Mouse (Mus musculus) midbrain, embryonic 15.5 days (tissue): ENCODE measurements around the gene Hoxc9. TPM values are rescaled to one million over a fixed set of nuclear protein-coding genes. Genes with fewer than 3 reads are reported as not detected.

Experiments
- ATAC-seq: fragments of 200-750 bp; cut with Nextera tagmentation; replicated peaks from 2 replicates; pipeline ENCODE4 v1.8.0; 2017; ENCODE audit warnings: moderate TSS enrichment
- H3K27ac ChIP-seq: fragments of 300-500 bp; sonication (generic); 2 replicates; pipeline ENCODE4 v1.5.1; 2015; ENCODE audit warnings: mild to moderate bottlenecking, inconsistent platforms
- H3K27me3 ChIP-seq: fragments of 300-500 bp; sonication (generic); replicated peaks from 2 replicates; pipeline ENCODE4 v1.6.1; 2015; ENCODE audit warnings: inconsistent platforms
- H3K36me3 ChIP-seq: fragments of 300-500 bp; sonication (generic); replicated peaks from 2 replicates; pipeline ENCODE4 v1.6.1; 2015; ENCODE audit warnings: inconsistent platforms
- H3K4me1 ChIP-seq: fragments of 300-500 bp; sonication (generic); 2 replicates; pipeline ENCODE4 v1.6.1; 2015; ENCODE audit warnings: inconsistent platforms
- H3K4me2 ChIP-seq: fragments of 300-500 bp; sonication (generic); 2 replicates; pipeline ENCODE4 v1.6.1; 2015; ENCODE audit warnings: inconsistent platforms, mild to moderate bottlenecking, moderate library complexity
- H3K4me3 ChIP-seq: fragments of 300-500 bp; sonication (generic); 2 replicates; pipeline ENCODE4 v1.5.1; 2015; ENCODE audit warnings: mild to moderate bottlenecking, inconsistent platforms
- H3K9ac ChIP-seq: fragments of 300-500 bp; sonication (generic); 2 replicates; pipeline ENCODE4 v1.6.1; 2015; ENCODE audit warnings: mild to moderate bottlenecking, inconsistent platforms
- H3K9me3 ChIP-seq: fragments of 300-500 bp; sonication (generic); 2 replicates; pipeline ENCODE4 v1.6.1; 2016; ENCODE audit warnings: inconsistent platforms
- WGBS: fragments of 180-500 bp; shearing (Covaris S2); methylation state at CpG from one replicate; pipeline ENCODE4 v1.1.7; 2015; ENCODE audit warnings: mixed read lengths; 5-methylcytosine and 5-hydroxymethylcytosine counted together
- polyA plus RNA-seq: library from polyadenylated mRNA; unstranded; fragments of >200 nt; fragmentation: Nextera tagmentation; extraction: Ambion mirVana; gene quantifications from 2 replicates; pipeline ENCODE4 v1.2.1, GENCODE M21; 2015

The Hoxc9 gene
- polyA plus RNA-seq = not detected in 2 replicates

DNA sequence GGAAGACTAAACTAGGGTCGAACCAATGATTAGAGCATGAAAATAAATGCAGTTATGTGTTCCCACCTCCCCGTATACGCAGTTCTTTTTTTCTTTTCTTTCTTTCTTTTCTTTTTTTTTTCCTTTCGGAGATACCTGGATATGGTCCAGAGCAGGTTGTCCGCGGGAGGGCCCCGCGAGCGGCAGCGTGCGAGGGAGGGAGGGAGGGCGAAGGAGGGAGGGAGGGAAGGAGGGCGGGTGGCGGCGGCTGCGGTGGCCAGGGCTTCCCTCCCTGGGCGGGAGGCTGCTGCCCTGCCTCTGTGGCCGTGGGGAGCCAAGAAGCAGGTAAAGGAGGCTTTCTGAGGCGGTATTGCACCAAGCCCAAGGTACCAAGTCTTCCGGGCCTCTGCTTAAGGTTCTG, at the start of gene Hoxc9:
TSS of gene Hoxc9 (plus strand) at position 269 of the 400 bp plus-strand sequence.
- Histone ChIP-seq H3K27ac (no peak within 1 kb of the TSS), H3K4me3 (no peak within 1 kb of the TSS), H3K4me1 (0 out of 2 replicates have a peak, but pooled peaks cover under 1% of the 10 kb centered on the region), H3K9me3 (no peaks in the 10 kb centered on the region), H3K9ac (no peak within 1 kb of the TSS), H3K27me3 (peaks cover 93% of the 10 kb centered on the region), H3K4me2 (no peak within 1 kb of the TSS), H3K36me3 (no peaks in the 10 kb centered on the region)
- no peak for ATAC-seq
- under 1% methylated on average over 20 of the region's 20 CpGs for WGBS

DNA sequence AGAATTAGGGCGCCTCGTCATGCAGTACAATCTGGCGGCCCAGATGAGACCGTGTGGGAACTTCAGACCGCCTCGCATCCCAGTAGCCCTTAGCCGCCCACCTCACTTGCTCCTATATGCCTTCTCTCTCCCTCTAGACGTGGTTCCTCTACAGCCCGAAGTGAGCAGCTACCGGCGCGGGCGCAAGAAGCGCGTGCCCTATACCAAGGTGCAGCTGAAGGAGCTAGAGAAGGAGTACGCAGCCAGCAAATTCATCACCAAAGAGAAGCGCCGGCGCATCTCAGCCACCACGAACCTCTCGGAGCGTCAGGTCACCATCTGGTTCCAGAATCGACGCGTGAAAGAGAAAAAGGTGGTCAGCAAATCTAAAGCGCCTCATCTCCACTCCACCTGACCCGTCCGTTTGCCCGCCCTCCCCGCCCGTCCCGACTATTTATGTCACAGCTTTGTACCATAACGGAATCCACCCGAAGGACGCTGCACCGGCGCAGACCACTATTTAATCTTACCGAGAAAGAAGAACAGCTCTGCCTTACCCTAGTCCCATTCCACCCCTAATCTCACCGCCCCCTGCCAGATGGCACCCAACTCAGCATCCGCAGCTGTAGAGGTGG, 49.1 kb upstream of the Hoxc9 start:
- no peak overlapping the region for H3K4me2 ChIP-seq
- under 1% methylated on average over 40 of the region's 40 CpGs for WGBS
- peaks cover 96% of the 10 kb centered on the region for H3K27me3 ChIP-seq
- H3K27ac ChIP-seq = no peak overlapping the region
- no peak for ATAC-seq
- H3K4me3 ChIP-seq = no peak overlapping the region
- no peak overlapping the region for H3K9ac ChIP-seq
- H3K4me1 ChIP-seq = no peaks in the 10 kb centered on the region
- H3K36me3 ChIP-seq = no peaks in the 10 kb centered on the region
- H3K9me3 ChIP-seq = no peaks in the 10 kb centered on the region

DNA sequence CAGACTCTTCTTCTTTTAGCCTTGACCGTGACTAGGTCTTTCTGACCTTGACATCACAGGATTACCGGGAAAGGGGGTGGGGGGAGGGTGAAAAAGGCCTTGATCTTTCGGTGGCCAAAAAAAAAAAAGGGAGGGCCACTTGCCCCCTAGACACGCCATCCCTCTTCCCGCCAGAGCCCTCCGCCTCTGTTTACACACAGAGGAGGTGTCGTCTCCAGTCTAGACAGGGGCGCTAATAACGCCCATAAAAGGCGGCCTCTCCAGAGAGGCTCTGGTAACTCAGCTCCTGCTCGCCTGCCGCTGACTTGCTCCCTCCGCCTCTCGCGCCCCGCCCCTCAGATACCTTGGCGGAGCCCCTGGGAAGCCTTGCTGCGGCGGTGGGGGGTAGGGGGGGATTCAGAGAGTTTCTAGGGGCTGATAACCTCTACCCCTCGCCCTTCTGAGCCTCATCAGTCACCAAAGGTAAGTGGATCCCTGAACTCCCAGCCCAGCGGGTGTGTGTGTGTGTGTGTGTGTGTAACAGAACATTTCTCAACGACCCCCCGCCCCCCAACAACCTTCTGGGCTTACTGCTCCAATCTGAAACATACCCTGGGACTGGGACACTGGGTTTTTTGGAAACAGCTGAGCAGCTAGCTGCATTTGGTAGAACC, 44.4 kb upstream of the Hoxc9 start:
- Histone ChIP-seq H3K4me1 (no peaks in the 10 kb centered on the region), H3K4me3 (no peak overlapping the region), H3K4me2 (no peak overlapping the region), H3K9me3 (no peaks in the 10 kb centered on the region), H3K27me3 (peaks cover 98% of the 10 kb centered on the region), H3K27ac (no peak overlapping the region), H3K9ac (no peak overlapping the region), H3K36me3 (no peaks in the 10 kb centered on the region)
- WGBS = 2% methylated on average over 23 of the region's 23 CpGs
- no peak for ATAC-seq

DNA sequence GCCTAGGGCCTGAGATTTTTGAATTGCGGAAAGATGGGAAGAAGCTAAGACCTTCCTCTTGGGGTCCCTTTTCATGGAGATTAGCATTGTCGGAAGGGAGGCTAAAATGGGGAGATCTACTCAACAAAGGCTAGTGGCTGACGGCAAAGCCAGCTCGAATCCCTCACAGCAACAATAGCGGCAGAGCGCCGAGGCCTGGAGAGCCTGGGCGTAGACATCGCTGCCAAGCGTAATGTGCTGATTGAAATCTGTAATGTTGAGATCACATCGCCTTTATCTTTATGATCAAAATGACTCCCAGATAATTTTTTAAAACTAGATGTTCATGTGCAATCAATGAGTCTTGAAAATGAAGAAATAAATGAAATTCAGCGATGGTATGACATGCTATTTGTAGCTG, 41.8 kb upstream of the Hoxc9 start:
- Histone ChIP-seq H3K27ac (no peak overlapping the region), H3K27me3 (peaks cover 96% of the 10 kb centered on the region), H3K9ac (no peak overlapping the region), H3K4me1 (peaks cover 2% of the 10 kb centered on the region; the same call in 1 of the 2 replicates), H3K4me3 (no peak overlapping the region), H3K9me3 (no peaks in the 10 kb centered on the region), H3K36me3 (no peaks in the 10 kb centered on the region), H3K4me2 (no peak overlapping the region)
- ATAC-seq = no peak
- under 1% methylated on average over 12 of the region's 12 CpGs for WGBS

DNA sequence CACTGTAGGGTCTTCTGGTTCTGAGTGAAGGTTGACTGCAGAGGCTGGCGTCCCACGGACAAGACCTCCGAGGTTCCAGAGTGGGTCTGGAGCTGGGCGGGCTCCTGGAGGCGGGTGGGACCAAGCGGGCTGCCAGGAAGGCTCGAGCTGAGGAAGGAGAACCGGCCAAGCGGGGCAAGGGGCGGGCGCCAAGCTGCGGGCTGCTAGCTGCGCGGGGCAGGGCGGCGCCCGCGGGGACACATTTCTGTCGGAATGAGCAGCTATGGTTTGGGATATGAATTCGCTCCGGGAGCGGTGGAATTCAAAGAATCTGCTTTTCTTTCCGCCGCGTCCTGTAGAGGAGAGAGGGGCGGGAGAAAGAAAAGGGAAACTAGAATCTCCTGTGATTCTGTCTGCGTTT, 41.3 kb upstream of the Hoxc9 start:
- Histone ChIP-seq H3K27ac (no peak overlapping the region), H3K27me3 (peaks cover 96% of the 10 kb centered on the region), H3K4me2 (no peak overlapping the region), H3K36me3 (no peaks in the 10 kb centered on the region), H3K9ac (no peak overlapping the region), H3K4me3 (no peak overlapping the region), H3K9me3 (no peaks in the 10 kb centered on the region), H3K4me1 (peaks cover 3% of the 10 kb centered on the region; the same call in 1 of the 2 replicates)
- ATAC-seq = no peak
- under 1% methylated on average over 27 of the region's 27 CpGs for WGBS

DNA sequence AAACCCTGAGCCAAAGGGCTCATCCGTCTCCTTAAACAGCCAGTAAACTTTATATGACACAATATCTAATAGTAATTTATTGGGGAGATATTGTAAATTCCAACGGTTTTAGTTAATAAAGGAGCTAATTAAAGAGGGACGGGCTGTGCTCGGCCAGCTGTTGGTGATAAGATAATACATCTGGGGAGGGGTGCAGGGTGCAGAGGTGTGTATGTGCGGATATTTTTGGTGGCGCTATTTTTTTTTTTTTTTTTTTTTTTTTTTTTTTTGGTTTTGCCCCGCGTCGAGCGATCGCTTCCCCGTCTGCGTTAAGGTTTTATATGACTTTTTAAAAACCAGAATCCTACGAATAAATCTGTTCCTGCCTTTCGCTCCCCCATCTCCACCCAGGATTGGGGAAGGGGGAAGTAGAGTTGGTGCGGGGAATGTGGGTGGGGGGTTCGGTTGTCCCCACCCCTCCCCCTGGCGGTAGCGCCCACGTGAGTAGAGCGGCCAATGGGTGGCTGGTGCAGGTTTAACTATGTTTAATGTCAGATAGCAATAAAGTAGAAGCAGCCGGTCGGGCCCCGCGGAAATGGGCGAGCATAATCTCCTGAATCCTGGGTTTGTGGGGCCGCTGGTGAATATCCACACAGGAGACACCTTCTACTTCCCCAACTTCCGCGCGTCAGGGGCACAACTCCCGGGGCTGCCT, 39.8 kb upstream of the Hoxc9 start, which contains the start of gene Hoxc12:
TSS of gene Hoxc12 (plus strand) at position 479 of the 694 bp plus-strand sequence.
- Histone ChIP-seq H3K9ac (no peak within 1 kb of the TSS), H3K4me2 (no peak within 1 kb of the TSS), H3K27me3 (peaks cover 96% of the 10 kb centered on the region), H3K9me3 (no peaks in the 10 kb centered on the region), H3K36me3 (no peaks in the 10 kb centered on the region), H3K4me1 (peaks cover 3% of the 10 kb centered on the region; the same call in 1 of the 2 replicates), H3K4me3 (no peak within 1 kb of the TSS), H3K27ac (no peak within 1 kb of the TSS)
- no peak for ATAC-seq
- WGBS = 1% methylated on average over 31 of the region's 31 CpGs

DNA sequence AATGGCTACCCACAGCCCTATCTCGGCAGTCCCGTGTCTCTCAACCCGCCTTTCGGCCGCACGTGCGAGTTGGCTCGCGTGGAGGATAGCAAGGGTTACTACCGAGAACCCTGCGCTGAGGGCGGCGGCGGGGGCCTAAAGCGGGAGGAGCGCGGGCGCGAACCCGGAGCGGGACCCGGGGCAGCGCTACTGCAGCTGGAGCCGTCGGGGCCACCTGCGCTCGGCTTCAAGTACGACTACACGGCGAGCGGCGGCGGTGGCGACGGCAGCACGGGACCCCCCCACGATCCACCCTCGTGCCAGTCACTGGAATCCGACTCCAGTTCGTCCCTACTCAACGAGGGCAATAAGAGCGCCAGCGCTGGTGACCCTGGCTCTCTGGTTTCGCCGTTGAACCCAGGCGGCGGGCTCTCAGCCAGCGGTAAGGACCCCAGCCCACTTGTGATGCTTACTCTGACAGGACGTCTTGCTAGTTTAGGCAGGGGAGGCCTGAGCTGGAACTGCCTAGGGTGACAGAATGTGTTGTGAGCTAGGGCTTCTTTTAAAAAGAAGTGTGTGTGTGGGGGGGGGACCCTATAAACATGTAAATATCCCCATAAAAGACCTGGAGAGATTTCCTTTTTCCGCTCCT, 39.1 kb upstream of the Hoxc9 start:
- Histone ChIP-seq H3K9ac (no peak overlapping the region), H3K4me2 (no peak overlapping the region), H3K27me3 (peaks cover 96% of the 10 kb centered on the region), H3K9me3 (no peaks in the 10 kb centered on the region), H3K27ac (no peak overlapping the region), H3K36me3 (no peaks in the 10 kb centered on the region), H3K4me3 (no peak overlapping the region), H3K4me1 (peaks cover 3% of the 10 kb centered on the region; the same call in 1 of the 2 replicates)
- under 1% methylated on average over 50 of the region's 50 CpGs for WGBS
- no peak for ATAC-seq

DNA sequence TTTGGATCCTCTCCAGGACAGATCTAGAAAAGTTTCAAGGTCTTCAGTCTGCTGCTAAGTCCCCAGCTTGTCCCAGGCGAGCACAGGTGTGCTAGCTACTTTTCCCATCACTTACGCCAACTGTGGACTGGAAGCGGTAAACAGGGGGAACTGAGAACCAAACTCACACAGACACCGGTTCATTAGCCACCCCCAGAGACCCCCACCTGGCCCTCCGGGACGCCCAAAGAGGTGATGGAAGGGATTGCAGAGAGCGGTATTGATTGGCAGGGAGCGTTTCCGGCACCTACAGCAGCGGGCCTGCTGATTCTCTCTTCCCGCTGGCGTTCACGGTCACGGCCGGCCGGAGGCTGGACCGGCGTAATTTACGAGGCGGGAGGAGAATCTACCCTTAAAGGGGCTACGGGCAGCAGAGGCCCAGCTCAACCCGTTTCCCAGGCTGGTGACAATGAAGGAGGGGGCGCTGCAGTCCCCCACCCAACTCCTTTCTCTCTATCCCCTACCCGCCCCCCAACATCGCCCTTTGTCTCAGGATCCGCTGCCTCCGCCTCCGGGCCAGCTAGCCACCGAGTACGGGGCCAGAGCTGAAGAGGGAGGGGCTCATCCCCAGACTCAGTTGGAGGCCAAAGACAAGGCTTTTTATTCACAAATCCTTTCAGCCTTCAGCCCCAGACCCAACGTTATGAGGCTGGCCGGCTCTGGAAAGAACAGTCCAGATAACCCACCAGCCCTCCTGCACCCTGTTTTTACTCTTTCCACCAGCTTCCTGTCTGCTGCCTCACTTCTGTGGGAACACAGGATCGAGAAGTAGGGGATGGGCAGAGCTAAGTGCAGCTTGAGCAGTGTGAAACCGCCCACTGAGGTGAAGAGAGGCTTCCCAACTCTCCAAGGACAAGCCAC, 36.7 kb upstream of the Hoxc9 start:
- Histone ChIP-seq H3K9ac (no peak overlapping the region), H3K9me3 (no peaks in the 10 kb centered on the region), H3K27me3 (peaks cover 94% of the 10 kb centered on the region), H3K4me3 (no peak overlapping the region), H3K27ac (no peak overlapping the region), H3K36me3 (no peaks in the 10 kb centered on the region), H3K4me2 (no peak overlapping the region), H3K4me1 (peaks cover 7% of the 10 kb centered on the region)
- WGBS = under 1% methylated on average over 34 of the region's 34 CpGs
- ATAC-seq = no peak

DNA sequence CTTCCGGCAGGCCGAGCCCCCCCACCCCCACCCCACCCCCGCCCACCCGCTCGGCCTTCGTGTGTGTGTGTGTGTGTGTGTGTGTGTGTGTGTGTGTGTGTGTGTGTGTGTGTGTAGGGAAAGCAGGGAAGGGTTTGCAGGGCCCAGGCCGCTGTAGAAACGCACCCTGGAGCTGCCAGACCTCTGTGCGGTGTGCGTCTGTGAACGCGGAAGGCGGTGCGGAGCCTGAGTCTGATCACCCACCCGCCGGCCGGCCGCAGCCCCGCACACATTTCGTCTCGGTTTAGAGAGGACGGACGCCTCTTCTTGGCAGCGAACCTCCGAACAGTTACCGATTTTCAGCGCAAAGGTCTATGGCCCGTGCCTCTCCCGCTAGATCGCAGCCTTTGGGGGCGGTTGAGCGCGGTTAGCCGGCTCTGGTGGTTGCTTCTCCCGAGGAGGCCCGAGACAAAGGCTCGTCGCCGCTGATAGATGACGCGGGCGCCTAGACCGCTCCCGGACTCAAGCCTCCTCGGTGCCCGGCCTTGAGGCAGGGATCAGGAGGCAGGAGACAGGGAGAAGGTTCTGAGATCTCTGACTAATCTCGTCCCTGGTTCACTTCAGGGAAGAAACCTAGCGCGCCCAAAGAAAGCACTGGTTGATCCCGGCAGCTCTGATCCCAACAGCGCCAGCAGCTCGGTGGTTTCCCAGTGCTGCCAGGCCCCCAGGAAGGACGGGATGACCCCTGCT, 33.3 kb upstream of the Hoxc9 start:
- Histone ChIP-seq H3K4me1 (peaks cover 7% of the 10 kb centered on the region), H3K9ac (no peak overlapping the region), H3K4me2 (peak overlapping the region; percentile 35), H3K4me3 (peak overlapping the region; percentile 23; the same call in 1 of the 2 replicates), H3K27ac (no peak overlapping the region), H3K27me3 (peaks cover 98% of the 10 kb centered on the region), H3K36me3 (no peaks in the 10 kb centered on the region), H3K9me3 (no peaks in the 10 kb centered on the region)
- no peak for ATAC-seq
- WGBS = under 1% methylated on average over 45 of the region's 53 CpGs

DNA sequence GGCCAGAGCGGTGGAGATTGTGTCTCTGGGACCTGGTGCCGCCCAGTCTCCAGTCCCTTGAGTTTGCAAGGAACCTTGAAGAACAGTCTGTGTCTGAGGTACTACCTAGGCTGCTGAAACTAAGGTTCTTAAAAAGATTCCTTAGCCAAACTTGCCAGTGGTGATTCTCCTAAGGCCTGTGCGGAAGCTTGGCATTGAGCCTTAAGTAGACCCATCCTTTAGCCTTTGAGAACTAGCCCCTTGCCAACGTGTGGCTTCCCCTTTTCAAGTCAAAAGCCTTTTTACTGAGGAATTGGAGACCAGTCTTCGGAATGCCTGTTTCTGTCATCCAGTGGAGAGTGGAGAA, 32.8 kb upstream of the Hoxc9 start:
- H3K9me3 ChIP-seq = no peaks in the 10 kb centered on the region
- WGBS = 5% methylated on average over 5 of the region's 5 CpGs
- H3K36me3 ChIP-seq = no peaks in the 10 kb centered on the region
- H3K4me3 ChIP-seq = no peak overlapping the region
- H3K4me2 ChIP-seq = no peak overlapping the region; the same call in 1 of the 2 replicates
- H3K27ac ChIP-seq = no peak overlapping the region
- ATAC-seq = no peak
- no peak overlapping the region for H3K9ac ChIP-seq
- peaks cover 7% of the 10 kb centered on the region for H3K4me1 ChIP-seq
- H3K27me3 ChIP-seq = peaks cover 98% of the 10 kb centered on the region
